Mouse (Mus musculus) testis, adult 2 months (tissue): ENCODE measurements around the gene Atp8a2. TPM values are rescaled to one million over a fixed set of nuclear protein-coding genes. Genes with fewer than 3 reads are reported as not detected.

Experiments
- H3K27ac ChIP-seq: fragments of 200-500 bp; 2 replicates; pipeline ENCODE4 v1.5.1; 2012; ENCODE audit warnings: low read depth, low read length; ENCODE audit not compliant: control insufficient read depth, insufficient read depth
- H3K27me3 ChIP-seq: fragments of 200-500 bp; 2 replicates; pipeline ENCODE4 v1.6.1; 2012; ENCODE audit warnings: mild to moderate bottlenecking, low read length, moderate library complexity; ENCODE audit not compliant: control insufficient read depth, insufficient read depth
- H3K36me3 ChIP-seq: fragments of 200-500 bp; 2 replicates; pipeline ENCODE4 v1.6.1; 2012; ENCODE audit warnings: mild to moderate bottlenecking, low read length; ENCODE audit not compliant: control insufficient read depth, insufficient read depth
- H3K4me1 ChIP-seq: fragments of 200-500 bp; 2 replicates; pipeline ENCODE4 v1.6.1; 2012; ENCODE audit warnings: low read length; ENCODE audit not compliant: control insufficient read depth, insufficient read depth
- H3K4me3 ChIP-seq: fragments of 200-500 bp; 2 replicates; pipeline ENCODE4 v1.5.1; 2012; ENCODE audit warnings: low read depth, mild to moderate bottlenecking, low read length, moderate library complexity, mixed read lengths; ENCODE audit not compliant: control insufficient read depth
- CTCF ChIP-seq: fragments of 200-500 bp; IDR thresholded peaks from 2 replicates; pipeline ENCODE4 v1.5.1; 2012; ENCODE audit warnings: low read depth, mild to moderate bottlenecking, inconsistent platforms, low read length, moderate library complexity; ENCODE audit not compliant: control insufficient read depth, insufficient read depth, insufficient replicate concordance
- POLR2A ChIP-seq: fragments of 200-500 bp; IDR thresholded peaks from 2 replicates; pipeline ENCODE4 v1.6.1; 2012; ENCODE audit warnings: low read depth, mild to moderate bottlenecking, inconsistent platforms, low read length, moderate library complexity; ENCODE audit not compliant: control insufficient read depth
- polyA plus RNA-seq: library from polyadenylated mRNA; depleted of rRNA; stranded (reverse); fragments of >200 nt; gene quantifications from 2 replicates; pipeline ENCODE4 v1.2.3, GENCODE M21; 2012

Atp8a2 gene
- polyA plus RNA-seq, 1 experiment: 18.8 TPM

DNA sequence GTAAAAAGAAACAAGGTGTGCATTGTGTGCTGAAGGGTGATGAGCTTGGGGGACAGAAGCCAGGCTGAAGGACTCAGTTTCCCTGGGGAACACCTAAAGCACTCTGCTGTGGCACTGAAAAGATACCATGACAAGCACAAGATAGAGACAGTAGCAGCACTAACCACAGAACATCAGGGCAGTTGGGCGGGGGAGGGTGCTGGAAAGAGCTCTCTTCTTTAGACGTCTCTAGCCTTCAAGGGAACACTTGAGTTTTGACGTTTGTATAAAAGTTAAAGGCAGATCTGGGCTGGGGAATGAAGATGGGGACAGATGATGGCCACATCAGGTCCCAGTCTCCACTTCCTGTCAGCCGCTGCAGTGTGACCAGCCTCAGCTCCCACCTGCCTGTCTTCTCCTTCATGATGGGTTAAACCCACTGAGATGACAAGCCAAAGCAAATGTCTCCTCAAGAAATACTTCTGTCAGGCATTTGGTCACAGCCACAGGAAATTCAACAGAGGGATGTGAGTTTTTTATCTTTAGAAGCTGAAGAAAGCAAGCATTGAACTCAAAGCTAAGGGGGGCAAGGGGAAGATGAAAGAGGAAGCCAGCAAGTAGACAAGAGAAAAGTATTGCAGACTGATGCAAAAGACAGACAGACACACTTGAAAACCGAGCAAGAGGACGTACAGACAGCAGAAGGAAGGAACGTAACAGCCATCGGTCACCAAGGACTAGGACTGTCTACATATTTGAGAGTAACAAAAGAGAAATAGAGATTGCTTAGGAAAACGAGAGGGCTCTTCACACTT, 79.0 kb downstream of the Atp8a2 start:
- Histone ChIP-seq H3K4me3 (no peak overlapping the region), H3K27me3 (no peaks in the 10 kb centered on the region), H3K27ac (no peak overlapping the region), H3K4me1 (no peaks in the 10 kb centered on the region), H3K36me3 (no peaks in the 10 kb centered on the region)
- TF ChIP-seq POLR2A (no peak), CTCF (no peak)

- Histone ChIP-seq H3K27me3 (no peaks in the 10 kb centered on the region), H3K4me3 (peak overlapping the region; percentile 89), H3K27ac (peak overlapping the region; percentile 90), H3K4me1 (peaks cover 7% of the 10 kb centered on the region), H3K36me3 (no peaks in the 10 kb centered on the region)
- no peak for TF ChIP-seq CTCF
- TF ChIP-seq POLR2A: peak; percentile 49; the same call in 1 of the 2 replicates
These were observed 109.9 kb downstream of the Atp8a2 start for GRCm38 (mm10) chr14:60086808-60087725.

- Histone ChIP-seq H3K27ac (no peak overlapping the region), H3K36me3 (no peaks in the 10 kb centered on the region), H3K27me3 (no peaks in the 10 kb centered on the region), H3K4me1 (peaks cover 7% of the 10 kb centered on the region), H3K4me3 (peak overlapping the region; percentile 83)
- TF ChIP-seq CTCF: no peak
- no peak for TF ChIP-seq POLR2A
These were observed 110.6 kb downstream of the Atp8a2 start for GRCm38 (mm10) chr14:60086254-60086807.

GRCm38 (mm10) chr14:60082771-60083170, 114.2 kb downstream of the Atp8a2 start:
- Histone ChIP-seq H3K27ac (no peak overlapping the region), H3K36me3 (no peaks in the 10 kb centered on the region), H3K27me3 (no peaks in the 10 kb centered on the region), H3K4me3 (no peak overlapping the region), H3K4me1 (peaks cover 7% of the 10 kb centered on the region)
- no peak for TF ChIP-seq POLR2A
- TF ChIP-seq CTCF: no peak

DNA sequence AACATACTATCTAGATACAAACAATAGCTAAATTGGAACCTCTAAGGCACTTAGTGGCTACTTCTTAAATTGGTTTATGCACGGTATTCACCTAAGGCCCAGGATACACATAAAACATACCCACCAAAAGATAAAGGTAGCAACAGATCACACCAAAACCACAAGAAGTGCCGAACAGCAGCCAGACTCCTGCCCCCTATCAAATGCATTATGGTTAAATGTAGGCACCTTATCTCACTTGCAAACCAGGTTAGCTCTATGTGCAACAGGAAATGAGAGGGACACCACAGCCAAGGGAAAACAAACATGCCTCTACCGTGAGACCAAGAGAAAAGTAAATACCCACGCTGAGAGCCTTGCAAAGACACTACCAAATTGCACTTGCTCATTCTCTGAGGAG, 124.5 kb downstream of the Atp8a2 start:
- no peaks in the 10 kb centered on the region for H3K27me3 ChIP-seq
- H3K36me3 ChIP-seq: no peaks in the 10 kb centered on the region
- TF ChIP-seq POLR2A (no peak), CTCF (no peak)

DNA sequence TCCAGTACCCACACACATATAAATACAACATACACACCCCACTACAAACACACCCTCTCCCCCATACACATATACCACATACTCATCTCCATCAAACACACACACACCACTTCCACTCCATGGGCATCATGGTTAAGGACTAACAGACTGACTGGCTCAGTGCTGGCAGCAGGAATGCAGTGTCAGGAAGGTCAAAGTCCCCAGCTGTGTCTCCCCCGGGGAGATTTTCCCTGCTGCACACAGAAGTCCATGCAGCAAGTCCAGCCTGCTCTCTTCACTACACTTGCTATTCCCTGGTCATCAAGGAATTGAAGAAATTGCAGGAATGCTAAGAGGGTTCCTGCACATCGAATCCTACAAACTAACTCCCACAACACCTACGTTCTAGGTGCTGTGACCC, 131.8 kb downstream of the Atp8a2 start:
- H3K4me3 ChIP-seq: no peak overlapping the region
- TF ChIP-seq CTCF (no peak), POLR2A (no peak)
- no peak overlapping the region for H3K27ac ChIP-seq
- H3K27me3 ChIP-seq: no peaks in the 10 kb centered on the region
- no peaks in the 10 kb centered on the region for H3K4me1 ChIP-seq
- no peaks in the 10 kb centered on the region for H3K36me3 ChIP-seq

More for the DNA sequence above, 124.5 kb downstream of the Atp8a2 start:
- no peak overlapping the region for H3K4me3 ChIP-seq
- no peaks in the 10 kb centered on the region for H3K4me1 ChIP-seq
- no peak overlapping the region for H3K27ac ChIP-seq

DNA sequence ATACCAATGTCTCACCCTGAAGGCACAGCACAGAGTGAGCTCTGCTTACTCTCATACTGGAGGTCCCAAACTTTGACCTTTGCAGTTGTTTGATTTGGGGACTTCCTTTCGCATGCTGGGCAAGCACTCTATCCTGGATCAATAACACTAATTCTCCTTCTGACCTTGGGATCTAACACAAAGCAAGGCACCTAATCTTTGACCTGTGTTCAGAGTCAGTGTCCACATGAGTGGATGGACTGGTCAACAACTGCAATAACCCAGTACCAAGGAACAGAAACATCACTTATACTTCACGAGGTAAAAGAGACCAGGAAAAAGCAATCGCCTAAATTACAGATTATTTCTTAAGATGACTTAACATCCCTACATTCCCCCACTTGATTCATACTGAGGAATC, 136.0 kb downstream of the Atp8a2 start:
- no peak overlapping the region for H3K4me3 ChIP-seq
- H3K36me3 ChIP-seq: no peaks in the 10 kb centered on the region
- H3K4me1 ChIP-seq: no peaks in the 10 kb centered on the region
- no peaks in the 10 kb centered on the region for H3K27me3 ChIP-seq
- H3K27ac ChIP-seq: no peak overlapping the region
- no peak for TF ChIP-seq CTCF
- TF ChIP-seq POLR2A: no peak
